Mouse (Mus musculus) right cerebral cortex, postnatal 14 days (tissue): ENCODE measurements at regions not wholly inside any gene's neighbourhood (a gene's known extent, or its start where the extent isn't known, plus 50 kb on each side); places are given as distances from the start of the nearest gene placed in this dataset.

Experiments
- DNase-seq: peaks from one replicate; pipeline ENCODE4 v3.0.0; 2022

GRCm38 (mm10) chr7:130041402-130041965 lies 449.8 kb downstream of the Wdr11 start:
- no peak for DNase-seq

- DNase-seq = no peak
Observed at GRCm38 (mm10) chr7:130042296-130042910, 450.7 kb downstream of the Wdr11 start.

GRCm38 (mm10) chr7:130043397-130044234 lies 452.0 kb downstream of the Wdr11 start:
- no peak for DNase-seq

GRCm38 (mm10) chr7:130044235-130044553 lies 452.5 kb downstream of the Wdr11 start:
- no peak for DNase-seq

GRCm38 (mm10) chr7:130044581-130044980 lies 452.9 kb downstream of the Wdr11 start:
- no peak for DNase-seq

GRCm38 (mm10) chr7:130046086-130046485 lies 454.4 kb downstream of the Wdr11 start:
- DNase-seq = no peak

GRCm38 (mm10) chr7:130047293-130048034 lies 455.8 kb downstream of the Wdr11 start:
- no peak for DNase-seq

GRCm38 (mm10) chr7:130048106-130048772 lies 456.6 kb downstream of the Wdr11 start:
- DNase-seq = no peak

GRCm38 (mm10) chr7:130049461-130049860 lies 457.8 kb downstream of the Wdr11 start:
- no peak for DNase-seq

GRCm38 (mm10) chr7:130050120-130050519 lies 458.5 kb downstream of the Wdr11 start:
- no peak for DNase-seq

- DNase-seq = no peak
Observed at GRCm38 (mm10) chr7:130052376-130052775, 460.7 kb downstream of the Wdr11 start.

- no peak for DNase-seq
Observed at GRCm38 (mm10) chr7:130057708-130058107, 462.5 kb downstream of the Ate1 start.

GRCm38 (mm10) chr7:130058267-130058666 lies 461.9 kb downstream of the Ate1 start:
- DNase-seq = no peak

- no peak for DNase-seq
Observed at GRCm38 (mm10) chr7:130059684-130060607, 460.2 kb downstream of the Ate1 start.

- no peak for DNase-seq
Observed at GRCm38 (mm10) chr7:130064500-130064899, 455.7 kb downstream of the Ate1 start.

- DNase-seq = no peak
Observed at GRCm38 (mm10) chr7:130068316-130068715, 451.9 kb downstream of the Ate1 start.

GRCm38 (mm10) chr7:130073388-130073787 lies 446.8 kb downstream of the Ate1 start:
- no peak for DNase-seq

- DNase-seq = peak; percentile 20
Observed at GRCm38 (mm10) chr7:130073890-130074819, 446.0 kb downstream of the Ate1 start.

GRCm38 (mm10) chr7:130082662-130083061 lies 437.5 kb downstream of the Ate1 start:
- DNase-seq = no peak

GRCm38 (mm10) chr7:130085706-130086105 lies 434.5 kb downstream of the Ate1 start:
- DNase-seq = no peak
